Comparison of ENCODE assay signal across 11 mouse cellular contexts in genomic region chr6:137126224-137126623, GRCm38 (mm10). TPM values are rescaled to one million over a fixed set of nuclear protein-coding genes. Genes with fewer than 3 reads are reported as not detected.
DNase-seq lines count a peak whose midpoint lies in the region; ATAC-seq and TF ChIP-seq lines count a peak whose summit lies in the region.
"Had no signal": no experiment of that assay in that cellular context is flagged by ENCODE, and none has a peak within 500 bp of the region (broad histone marks: within the 10 kb centered on the region; RNA-seq: fewer than 3 reads in every experiment).

No protein-coding gene starts in this region.

- H3K27ac ChIP-seq in kidney, embryonic 16.5 days (ENCODE audit: low read length): peak overlapping the region; percentile 74
- peak overlapping the region; percentile 64 for H3K27ac ChIP-seq in embryonic fibroblast, embryonic 13.5 days (ENCODE audit: insufficient read depth, low read length)
- H3K27ac ChIP-seq: forebrain, embryonic 10.5 days; neural tube, embryonic 12.5 days had no signal

- no peak overlapping the region for H3K4me2 ChIP-seq in kidney, embryonic 16.5 days (replicated peaks; ENCODE audit: low read depth, low read length)
- H3K4me2 ChIP-seq: neural tube, embryonic 12.5 days had no signal

- peak; percentile 95 for ATAC-seq in kidney, embryonic 16.5 days (ENCODE audit: low FRiP score, low TSS enrichment)
- ATAC-seq: liver, postnatal 0 days had no signal

- H3K4me3 ChIP-seq in kidney, embryonic 16.5 days (ENCODE audit: low read length): no peak overlapping the region
- H3K4me3 ChIP-seq in embryonic fibroblast, embryonic 13.5 days (ENCODE audit: insufficient read depth, low read length): no peak overlapping the region
- H3K4me3 ChIP-seq: forebrain, embryonic 10.5 days; neural tube, embryonic 12.5 days had no signal

- no peaks in the 10 kb centered on the region for H3K36me3 ChIP-seq in kidney, embryonic 16.5 days (ENCODE audit: insufficient read depth, low read length)
- H3K36me3 ChIP-seq: forebrain, embryonic 10.5 days; neural tube, embryonic 12.5 days had no signal

- H3K27me3 ChIP-seq in kidney, embryonic 16.5 days (ENCODE audit: insufficient read depth, low read length): no peaks in the 10 kb centered on the region
- H3K27me3 ChIP-seq: neural tube, embryonic 12.5 days had no signal

- TF ChIP-seq CTCF in embryonic fibroblast, embryonic 13.5 days (IDR thresholded peaks at IDR 0.05; ENCODE audit: borderline replicate concordance, insufficient read depth, low read length): no peak

- H3K9me3 ChIP-seq in kidney, embryonic 16.5 days (ENCODE audit: low read length): no peaks in the 10 kb centered on the region
- H3K9me3 ChIP-seq: forebrain, embryonic 10.5 days; neural tube, embryonic 12.5 days had no signal

- peak; percentile 48 to 81 for DNase-seq in adrenal gland, adult (ENCODE audit: inconsistent age in 2 of 2, low spot score in 1 of 2)
- no peak for DNase-seq in adrenal gland, postnatal 25 days
- no peak for DNase-seq in kidney, adult 9 months
- DNase-seq in lung, postnatal 4 days: peak; percentile 30 to 64
- no peak for DNase-seq in thymus, postnatal 0 days (ENCODE audit: low spot score)
- no peak for DNase-seq in cerebellum, postnatal 25 days
- DNase-seq: liver, postnatal 0 days had no signal

- H3K9ac ChIP-seq in kidney, embryonic 16.5 days (replicated peaks; ENCODE audit: low read length): peak overlapping the region; percentile 5; the same call in 1 of the 2 replicates
- H3K9ac ChIP-seq: liver, postnatal 0 days; neural tube, embryonic 12.5 days had no signal

- TF ChIP-seq POLR2A in embryonic fibroblast, embryonic 13.5 days (IDR thresholded peaks at IDR 0.05; ENCODE audit: low read depth, low read length): no peak

- H3K4me1 ChIP-seq in kidney, embryonic 16.5 days (ENCODE audit: insufficient read depth, low read length): peaks cover 31% of the 10 kb centered on the region
- peaks cover 17% of the 10 kb centered on the region for H3K4me1 ChIP-seq in embryonic fibroblast, embryonic 13.5 days (ENCODE audit: control insufficient read depth, insufficient read depth, low read length)

- WGBS in kidney, embryonic 16.5 days: 14% methylated on average over 2 of the region's 2 CpGs

RNA-seq across cellular contexts. Expression of gene Rerg, which starts 44.1 kb away (rescaled TPM):
- total RNA-seq in adrenal gland, postnatal 25 days (2021): 137 and 174 TPM in 2 replicates
- 14.4 and 16.2 TPM in 2 replicates for polyA plus RNA-seq in kidney, embryonic 16.5 days (2015; fragmentation: Nextera tagmentation; extraction: Ambion mirVana)
- polyA plus RNA-seq in embryonic fibroblast, embryonic 13.5 days (2011; ENCODE audit: insufficient read length, low read depth, missing spikeins): 5.8 and 15.2 TPM in 2 replicates
- 1.6 TPM in 2 replicates for polyA plus RNA-seq in thymus, postnatal 0 days (2015; fragmentation: Nextera tagmentation; extraction: Ambion mirVana)

Comparison
In these comparisons a context has a peak if more than half of its experiments do, and no peak if none do; other contexts are left out.
1. DNase-seq: peak in adrenal gland, adult (2 of 2) and lung, postnatal 4 days (2 of 2); none in adrenal gland, postnatal 25 days (single experiment), kidney, adult 9 months (single experiment), thymus, postnatal 0 days (single experiment) and cerebellum, postnatal 25 days (0 of 2).